Mouse (Mus musculus): Measurements from ENCODE around the gene Tmem167b. TPM values are rescaled to one million over a fixed set of nuclear protein-coding genes. Genes with fewer than 3 reads are reported as not detected.

Gene Tmem167b
- polyA plus RNA-seq, 1 experiment from 2014 or later = 47.5 TPM

DNA sequence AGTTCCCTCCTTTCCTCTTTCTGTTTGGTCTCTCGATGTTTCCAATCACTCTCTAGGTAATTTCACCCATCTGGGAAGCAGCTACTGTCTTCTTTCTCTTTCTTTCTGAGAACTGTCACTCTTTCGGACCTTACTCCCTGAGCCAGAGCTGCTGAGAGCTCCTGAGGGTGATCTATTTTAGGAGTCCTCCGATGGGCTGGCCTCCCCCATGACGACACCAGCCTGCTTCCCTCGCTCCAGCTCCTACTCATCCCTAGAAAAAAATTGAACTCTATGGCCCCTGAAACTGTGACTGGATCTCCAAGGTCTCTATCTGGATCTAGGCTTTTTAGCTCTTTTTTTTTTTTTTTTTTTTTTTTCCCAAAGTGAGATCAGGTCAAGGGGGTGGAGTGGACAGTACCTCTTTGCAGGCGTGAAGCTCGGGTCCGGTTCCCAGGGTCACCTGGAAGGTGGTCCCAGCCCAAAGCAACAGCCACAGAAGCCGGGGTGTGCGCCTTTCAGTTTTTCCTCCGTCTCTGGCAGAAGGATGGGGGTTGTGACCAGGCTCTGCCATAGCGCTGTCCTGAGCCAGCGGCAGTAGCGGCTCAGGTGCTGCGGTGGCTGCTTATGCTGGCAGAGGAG, 26.3 kb downstream of the Tmem167b start:
- Histone ChIP-seq H3K4me2 (peak overlapping the region; percentile 80), H3K4me1 (peaks cover 20% of the 10 kb centered on the region), H3K9me3 (replicated peaks) (no peaks in the 10 kb centered on the region), H3K27ac (replicated peaks) (peak overlapping the region; percentile 81), H3K4me3 (replicated peaks) (peak overlapping the region; percentile 49), H3K36me3 (no peaks in the 10 kb centered on the region), H3K27me3 (replicated peaks) (no peaks in the 10 kb centered on the region; the same call in 1 of the 2 replicates), H3K9ac (replicated peaks) (peak overlapping the region; percentile 44; the same call in 1 of the 2 replicates)
- 6% methylated on average over 15 of the region's 15 CpGs for WGBS
- 0 out of 2 replicates have a peak, but pooled peaks have one; percentile 21 for ATAC-seq (ENCODE audit: low FRiP score)

DNA sequence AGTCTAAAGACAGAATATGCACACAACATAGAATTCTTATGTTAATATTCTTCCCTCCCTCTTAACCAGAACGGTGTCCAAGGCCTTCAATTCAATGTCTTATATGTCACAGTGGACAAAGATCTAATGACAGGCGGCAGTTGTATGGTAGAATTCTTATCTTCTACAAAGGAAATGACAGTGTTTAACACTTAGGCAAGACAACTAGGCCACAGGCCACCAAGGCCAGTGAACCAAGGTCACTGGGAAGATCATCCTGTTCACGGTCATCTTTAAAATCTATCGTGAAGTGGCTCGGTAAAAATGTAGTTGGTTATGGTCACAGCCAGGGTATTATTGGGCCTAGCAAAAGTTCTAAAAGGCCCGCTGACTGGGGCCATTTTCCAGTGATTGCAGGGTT, 28.3 kb downstream of the Tmem167b start, which contains the start of gene 1700013F07Rik:
1700013F07Rik (plus strand) TSS at position 200 of the 400 bp plus-strand sequence.
- Histone ChIP-seq H3K27me3 (replicated peaks) (no peaks in the 10 kb centered on the region; the same call in 1 of the 2 replicates), H3K9ac (replicated peaks) (no peak within 1 kb of the TSS), H3K9me3 (replicated peaks) (no peaks in the 10 kb centered on the region), H3K27ac (replicated peaks) (no peak within 1 kb of the TSS), H3K36me3 (no peaks in the 10 kb centered on the region), H3K4me2 (no peak within 1 kb of the TSS), H3K4me3 (replicated peaks) (no peak within 1 kb of the TSS), H3K4me1 (peaks cover 20% of the 10 kb centered on the region)
- ATAC-seq (ENCODE audit: low FRiP score) = no peak
- 92% methylated on average over 6 of the region's 6 CpGs for WGBS

DNA sequence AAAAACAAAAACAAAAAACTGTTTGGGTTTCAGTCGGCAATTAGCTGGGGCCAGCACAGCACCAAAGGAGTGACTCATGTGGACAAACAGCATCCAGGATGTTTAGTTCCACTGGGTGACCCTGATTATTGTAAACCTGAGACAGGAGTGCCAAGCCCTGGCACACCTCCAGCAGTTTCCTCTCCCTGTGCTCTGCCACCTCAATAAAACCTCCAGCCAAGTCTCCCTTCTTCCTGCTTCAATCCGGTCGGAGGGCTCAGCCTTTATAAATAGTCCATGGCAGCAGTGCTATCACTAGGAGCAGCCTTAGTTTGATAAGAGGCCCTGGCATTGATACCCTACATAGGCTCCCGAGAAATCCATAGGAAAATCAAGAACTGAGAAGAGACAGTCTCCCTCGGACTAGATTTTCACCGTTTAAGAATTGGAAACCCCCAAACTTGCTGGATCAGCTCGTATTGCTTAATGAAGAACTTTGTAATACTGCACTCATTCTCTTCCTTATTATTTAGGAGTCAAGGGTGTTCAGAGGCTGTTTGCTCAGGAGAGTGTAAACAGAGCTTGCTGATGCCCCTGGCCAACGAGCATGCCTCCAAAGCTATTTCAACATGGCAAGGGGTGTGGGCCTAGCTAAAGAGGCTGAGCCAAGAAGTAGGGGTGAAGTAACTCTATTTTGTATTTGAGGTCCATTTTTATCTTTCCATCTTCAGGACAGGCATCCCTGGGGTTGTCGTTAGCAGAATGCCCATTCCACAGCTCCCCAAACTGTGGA, 29.0 kb downstream of the Tmem167b start:
- 67% methylated on average over 9 of the region's 9 CpGs for WGBS
- no peak overlapping the region for H3K9ac ChIP-seq (replicated peaks)

DNA sequence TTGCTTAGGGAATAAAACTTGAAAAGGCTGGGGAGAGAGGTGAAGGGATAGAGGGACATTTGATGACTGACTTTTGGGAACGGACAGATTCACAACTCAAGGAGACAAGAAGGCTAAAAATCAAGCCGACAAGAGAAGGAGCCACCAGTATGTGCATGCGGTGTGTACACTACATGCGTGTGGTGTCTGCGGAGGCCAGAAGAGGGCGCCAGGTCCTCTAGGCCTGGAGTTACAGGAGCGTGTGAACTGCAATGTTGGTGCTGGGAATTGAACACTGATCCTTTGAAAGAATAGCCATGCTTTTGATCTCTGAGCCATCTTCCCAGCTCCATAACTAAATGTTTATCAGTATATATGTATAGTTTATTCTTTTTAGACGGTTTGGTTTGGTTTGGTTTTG, 33.8 kb downstream of the Tmem167b start:
- ATAC-seq (ENCODE audit: low FRiP score) = no peak
- H3K4me2 ChIP-seq = no peak overlapping the region
- H3K9ac ChIP-seq (replicated peaks) = no peak overlapping the region
- H3K4me3 ChIP-seq (replicated peaks) = no peak overlapping the region
- no peaks in the 10 kb centered on the region for H3K36me3 ChIP-seq
- H3K4me1 ChIP-seq = peaks cover 6% of the 10 kb centered on the region
- H3K9me3 ChIP-seq (replicated peaks) = no peaks in the 10 kb centered on the region
- no peak overlapping the region for H3K27ac ChIP-seq (replicated peaks)
- WGBS = 94% methylated on average over 8 of the region's 8 CpGs
- H3K27me3 ChIP-seq (replicated peaks) = no peaks in the 10 kb centered on the region

More for the DNA sequence above, 29.0 kb downstream of the Tmem167b start:
- H3K4me1 ChIP-seq = peaks cover 20% of the 10 kb centered on the region
- H3K27me3 ChIP-seq (replicated peaks) = no peaks in the 10 kb centered on the region; the same call in 1 of the 2 replicates
- H3K36me3 ChIP-seq = no peaks in the 10 kb centered on the region
- H3K4me3 ChIP-seq (replicated peaks) = no peak overlapping the region
- H3K27ac ChIP-seq (replicated peaks) = no peak overlapping the region
- H3K4me2 ChIP-seq = no peak overlapping the region
- no peaks in the 10 kb centered on the region for H3K9me3 ChIP-seq (replicated peaks)
- ATAC-seq (ENCODE audit: low FRiP score) = no peak

DNA sequence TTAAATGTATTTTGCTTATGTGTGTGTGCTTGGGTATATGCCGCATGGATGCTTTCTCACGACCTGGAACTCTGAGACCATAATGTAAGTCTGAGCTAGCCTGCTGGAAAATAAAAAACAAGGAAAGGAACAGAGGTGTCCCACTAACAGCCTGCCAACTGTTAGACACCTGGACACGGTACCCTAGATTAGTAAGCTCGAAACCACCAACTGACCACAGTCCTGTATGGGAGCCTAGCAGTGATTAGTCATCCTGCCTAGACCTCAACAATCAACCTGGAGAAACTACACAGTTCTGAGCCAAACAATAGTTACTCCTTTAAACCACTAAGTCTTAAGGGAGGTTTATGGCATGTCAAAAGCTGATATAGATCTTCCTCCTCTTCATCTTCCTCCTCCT, 38.9 kb downstream of the Tmem167b start:
- Histone ChIP-seq H3K27ac (replicated peaks) (no peak overlapping the region), H3K4me3 (replicated peaks) (no peak overlapping the region), H3K4me1 (no peaks in the 10 kb centered on the region), H3K27me3 (replicated peaks) (no peaks in the 10 kb centered on the region), H3K9me3 (replicated peaks) (no peaks in the 10 kb centered on the region), H3K9ac (replicated peaks) (no peak overlapping the region), H3K4me2 (no peak overlapping the region), H3K36me3 (no peaks in the 10 kb centered on the region)
- no peak for ATAC-seq (ENCODE audit: low FRiP score)
- 91% methylated on average over 4 of the region's 4 CpGs for WGBS

DNA sequence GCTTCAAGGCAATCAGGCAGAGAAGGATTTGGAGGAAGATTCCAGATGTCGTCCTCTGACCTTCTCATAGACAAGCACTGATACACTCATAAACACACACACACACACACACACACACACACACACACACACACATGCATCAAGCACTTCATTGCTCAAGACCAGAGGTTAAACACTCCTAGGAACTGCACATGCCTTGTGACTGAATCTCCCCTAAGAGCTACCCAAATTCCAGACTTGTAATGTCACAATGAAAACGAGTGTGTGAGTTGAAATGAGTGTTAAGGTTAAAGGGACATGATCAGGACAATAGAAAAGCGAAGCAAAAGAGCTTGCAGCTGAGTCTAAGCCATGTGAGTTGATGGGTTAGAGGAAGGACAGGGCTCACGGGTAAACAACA, 44.0 kb downstream of the Tmem167b start:
- 59% methylated on average over 4 of the region's 4 CpGs for WGBS
- Histone ChIP-seq H3K9me3 (replicated peaks) (no peaks in the 10 kb centered on the region), H3K4me2 (no peak overlapping the region), H3K4me1 (no peaks in the 10 kb centered on the region), H3K4me3 (replicated peaks) (no peak overlapping the region), H3K27ac (replicated peaks) (no peak overlapping the region), H3K27me3 (replicated peaks) (no peaks in the 10 kb centered on the region), H3K36me3 (no peaks in the 10 kb centered on the region), H3K9ac (replicated peaks) (no peak overlapping the region)
- no peak for ATAC-seq (ENCODE audit: low FRiP score)

DNA sequence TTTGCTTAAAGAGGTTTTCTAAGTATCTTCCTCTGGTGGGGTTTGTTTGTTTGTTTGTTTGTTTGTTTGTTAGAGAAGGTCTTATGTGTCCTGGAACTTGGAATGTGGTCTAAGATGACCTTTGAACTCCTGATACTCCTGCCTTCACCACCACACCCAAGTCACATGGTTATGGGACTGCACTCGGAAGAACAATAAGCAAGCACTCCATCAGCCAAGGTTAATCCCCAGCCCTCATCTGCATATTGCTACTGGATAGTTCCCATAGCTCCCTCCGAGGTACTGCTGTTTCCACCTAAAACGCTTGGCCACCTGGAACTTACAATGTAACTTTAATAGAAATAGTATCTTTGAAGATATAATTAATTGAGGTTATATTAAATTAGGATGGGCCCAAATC, 48.8 kb downstream of the Tmem167b start:
- ATAC-seq (ENCODE audit: low FRiP score) = no peak
- Histone ChIP-seq H3K9ac (replicated peaks) (no peak overlapping the region), H3K9me3 (replicated peaks) (no peaks in the 10 kb centered on the region), H3K4me1 (peaks cover 22% of the 10 kb centered on the region), H3K27me3 (replicated peaks) (no peaks in the 10 kb centered on the region), H3K4me2 (no peak overlapping the region), H3K36me3 (no peaks in the 10 kb centered on the region), H3K27ac (replicated peaks) (no peak overlapping the region), H3K4me3 (replicated peaks) (no peak overlapping the region)
- WGBS = 72% methylated on average over 3 of the region's 3 CpGs

DNA sequence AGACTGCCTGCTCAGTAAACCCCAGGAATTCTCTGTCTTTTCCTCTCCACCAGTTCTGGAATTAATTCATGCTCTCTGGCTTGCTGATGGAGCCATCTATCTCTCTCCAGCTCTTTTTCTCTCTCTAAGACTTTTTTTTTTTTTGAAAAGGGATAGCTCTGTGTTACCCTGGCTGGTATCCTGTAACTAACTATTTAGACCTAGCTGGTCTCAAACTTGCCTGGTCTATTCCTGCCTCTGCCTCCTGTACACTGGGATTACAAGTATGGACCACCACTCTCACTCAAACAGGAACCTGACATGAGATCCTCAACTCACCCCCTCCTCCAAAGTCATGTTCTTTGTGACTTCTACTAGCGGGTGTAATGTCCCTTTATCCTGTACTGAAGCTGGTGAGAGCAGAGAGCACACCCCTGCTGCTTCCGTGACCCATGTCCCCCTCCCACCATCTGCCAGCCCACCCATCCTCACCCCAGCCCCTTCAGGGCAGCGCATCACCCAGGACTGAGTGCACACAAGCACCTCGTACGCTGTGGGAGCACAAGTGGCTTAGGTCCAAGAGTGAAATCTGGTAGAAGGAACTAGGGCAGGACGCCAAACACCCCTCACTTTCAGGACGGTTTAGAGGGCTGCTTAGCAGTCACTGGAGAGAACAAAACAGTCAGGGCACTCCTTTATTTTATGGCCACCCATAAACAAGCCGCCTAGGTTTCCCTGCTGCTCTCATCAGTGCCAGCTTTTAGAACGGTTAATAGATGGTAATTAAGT, 51.4 kb downstream of the Tmem167b start:
- Histone ChIP-seq H3K9ac (replicated peaks) (no peak overlapping the region), H3K9me3 (replicated peaks) (no peaks in the 10 kb centered on the region), H3K4me2 (peak overlapping the region; percentile 31), H3K27me3 (replicated peaks) (no peaks in the 10 kb centered on the region), H3K4me3 (replicated peaks) (no peak overlapping the region), H3K36me3 (no peaks in the 10 kb centered on the region), H3K27ac (replicated peaks) (peak overlapping the region; percentile 46), H3K4me1 (peaks cover 26% of the 10 kb centered on the region)
- whole genome bisulfite sequencing = 3% methylated on average over 9 of the region's 9 CpGs
- peak; percentile 71 for ATAC-seq (ENCODE audit: low FRiP score)

DNA sequence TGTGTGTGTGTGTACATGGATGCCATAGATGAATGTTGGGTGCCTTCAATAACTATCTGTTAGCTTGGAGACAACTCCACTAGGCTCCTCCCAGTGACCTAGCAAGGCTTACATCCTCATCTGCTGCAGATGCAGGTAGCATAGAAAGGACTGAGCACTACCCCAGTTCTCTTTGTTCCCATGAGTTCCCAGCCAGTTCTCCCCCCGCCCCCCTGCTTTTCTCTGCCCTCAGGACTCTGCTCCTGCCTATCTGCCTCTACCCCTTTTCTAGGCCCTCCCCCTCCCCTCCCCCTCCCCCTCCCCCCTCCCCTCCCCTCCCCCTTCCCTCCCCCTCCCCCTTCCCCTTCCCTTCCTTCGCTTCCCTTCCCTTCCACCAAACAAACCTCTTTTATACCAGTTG, 52.1 kb downstream of the Tmem167b start:
- no peaks in the 10 kb centered on the region for H3K9me3 ChIP-seq (replicated peaks)
- WGBS = 25% methylated on average over 1 of the region's 2 CpGs
- no peaks in the 10 kb centered on the region for H3K27me3 ChIP-seq (replicated peaks)
- H3K27ac ChIP-seq (replicated peaks) = no peak overlapping the region
- no peak overlapping the region for H3K9ac ChIP-seq (replicated peaks)
- H3K4me3 ChIP-seq (replicated peaks) = no peak overlapping the region
- ATAC-seq (ENCODE audit: low FRiP score) = no peak
- H3K4me1 ChIP-seq = peaks cover 26% of the 10 kb centered on the region
- no peak overlapping the region for H3K4me2 ChIP-seq
- H3K36me3 ChIP-seq = no peaks in the 10 kb centered on the region

DNA sequence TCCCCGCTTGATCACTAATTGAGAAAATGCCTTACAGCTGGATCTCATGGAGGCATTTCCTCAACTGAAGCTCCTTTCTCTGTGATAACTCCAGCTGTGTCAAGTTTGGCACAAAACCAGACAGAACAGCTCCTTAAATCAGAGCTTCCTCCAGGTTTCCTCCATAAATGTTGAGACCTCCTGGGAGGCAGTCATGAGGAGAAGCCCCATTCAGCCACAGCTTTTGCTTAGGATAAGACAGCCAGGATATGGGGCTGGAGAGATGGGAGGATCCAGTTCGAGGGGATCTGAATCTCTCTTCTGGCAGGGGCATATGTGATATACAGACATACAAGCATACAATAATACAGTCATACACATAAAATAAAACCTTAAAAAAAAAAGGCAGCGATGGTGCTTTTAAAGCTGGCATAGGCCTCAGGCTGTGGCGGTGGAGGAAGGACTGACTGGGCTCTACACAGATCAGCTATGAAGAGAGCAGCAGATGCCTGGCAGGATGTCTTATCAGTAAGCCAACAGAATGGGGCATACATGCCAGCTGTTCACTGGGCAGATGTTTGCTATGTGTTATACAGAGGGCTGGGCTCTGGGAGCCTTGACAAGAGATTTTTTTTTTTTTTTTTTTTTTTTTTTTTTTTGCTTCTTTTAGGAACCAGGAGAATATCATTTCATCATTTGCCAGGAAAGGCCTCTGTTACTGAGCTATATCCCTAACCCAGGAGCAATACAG, 53.4 kb downstream of the Tmem167b start:
- Histone ChIP-seq H3K27ac (replicated peaks) (no peak overlapping the region), H3K27me3 (replicated peaks) (no peaks in the 10 kb centered on the region), H3K4me3 (replicated peaks) (no peak overlapping the region), H3K36me3 (no peaks in the 10 kb centered on the region), H3K4me2 (no peak overlapping the region), H3K9me3 (replicated peaks) (no peaks in the 10 kb centered on the region), H3K4me1 (peaks cover 26% of the 10 kb centered on the region), H3K9ac (replicated peaks) (no peak overlapping the region)
- 48% methylated on average over 4 of the region's 4 CpGs for WGBS
- peak; percentile 57; the same call in 1 of the 2 replicates for ATAC-seq (ENCODE audit: low FRiP score)

Data from neural tube, embryonic 15.5 days (tissue).